Mouse (Mus musculus): ENCODE data around the gene Wnk2. TPM values are rescaled to one million over a fixed set of nuclear protein-coding genes. Genes with fewer than 3 reads are reported as not detected.

The Wnk2 gene
- under 1 TPM; 0.22 to 0.31 TPM for polyA plus RNA-seq (2017; shearing (Covaris generic))

GRCm38 (mm10) chr13:49147858-49148226, at the start of gene Wnk2:
Wnk2 (minus strand) TSS chr13:49148014.

GRCm38 (mm10) chr13:49187288-49188218, 39.7 kb upstream of the Wnk2 start, which contains the start of gene Ninj1:
Ninj1 (plus strand) TSS chr13:49187485.

Other genes with a start within 250 kb of the Wnk2 start
- gene Fam120a, start 180.0 kb downstream of the Wnk2 start, polyA plus RNA-seq (2017; shearing (Covaris generic)) = 10 to 100 TPM; 64.7 to 70.6 TPM
- gene Ninj1, start 39.5 kb upstream of the Wnk2 start, polyA plus RNA-seq (2017; shearing (Covaris generic)) = 10 to 100 TPM; 20.4 to 43.2 TPM
- 100 to 1,000 TPM in 1 of 2 experiments, 10 to 100 TPM in 1; 68.0 to 106 TPM for gene Card19, start 68.0 kb upstream of the Wnk2 start, polyA plus RNA-seq (2017; shearing (Covaris generic))
- 10 to 100 TPM; 43.1 to 68.0 TPM for gene Susd3, start 100.7 kb upstream of the Wnk2 start, polyA plus RNA-seq (2017; shearing (Covaris generic))
- gene Fgd3, start 172.3 kb upstream of the Wnk2 start, polyA plus RNA-seq (2017; shearing (Covaris generic)) = 10 to 100 TPM; 14.3 to 20.3 TPM
- gene Bicd2, start 193.6 kb upstream of the Wnk2 start, polyA plus RNA-seq (2017; shearing (Covaris generic)) = 10 to 100 TPM; 20.8 to 36.2 TPM